Mouse (Mus musculus): Measurements from ENCODE around the gene Hes6. TPM values are rescaled to one million over a fixed set of nuclear protein-coding genes. Genes with fewer than 3 reads are reported as not detected.

Hes6 gene
- polyA plus RNA-seq, 1 experiment: 32.9 TPM

- H3K27ac ChIP-seq (ENCODE audit: control insufficient read depth, insufficient read depth, low read depth, low read length, poor library complexity): no peak overlapping the region
- H3K4me1 ChIP-seq (ENCODE audit: control insufficient read depth, insufficient read depth, low read length): no peaks in the 10 kb centered on the region
- no peak overlapping the region for H3K4me3 ChIP-seq (replicated peaks; ENCODE audit: control insufficient read depth, low read depth, low read length)
- TF ChIP-seq CTCF (IDR thresholded peaks at IDR 0.05; ENCODE audit: control insufficient read depth, insufficient read depth, low read length) (no peak), POLR2A (IDR thresholded peaks at IDR 0.05; ENCODE audit: borderline replicate concordance, control insufficient read depth, low read depth, low read length) (no peak)
- WGBS: 83% methylated on average over 10 of the region's 10 CpGs
Measured at GRCm38 (mm10) chr1:91448688-91449087, 34.9 kb upstream of the Hes6 start.

DNA sequence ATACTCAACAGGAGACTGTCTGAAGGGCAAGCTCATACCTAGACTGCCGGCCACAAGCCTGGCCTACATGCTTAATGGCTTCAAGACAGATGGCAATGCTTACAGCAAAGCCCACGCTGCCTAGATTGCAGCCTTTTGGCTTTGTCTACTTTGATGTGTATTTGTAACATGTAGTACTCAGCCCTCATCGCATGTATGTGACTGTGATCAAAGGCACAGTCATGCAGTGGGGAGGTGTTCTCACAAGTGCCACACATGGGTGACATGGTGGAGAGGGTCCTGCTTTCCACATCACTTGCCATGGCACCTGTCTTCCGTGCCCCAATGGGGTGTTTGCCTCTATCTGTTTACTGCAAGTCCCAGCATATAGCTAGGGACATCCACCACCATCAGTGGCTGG is 32.7 kb upstream of the Hes6 start:
- 91% methylated on average over 4 of the region's 4 CpGs for WGBS
- Histone ChIP-seq H3K27ac (ENCODE audit: control insufficient read depth, insufficient read depth, low read depth, low read length, poor library complexity) (no peak overlapping the region), H3K4me3 (replicated peaks; ENCODE audit: control insufficient read depth, low read depth, low read length) (no peak overlapping the region)

DNA sequence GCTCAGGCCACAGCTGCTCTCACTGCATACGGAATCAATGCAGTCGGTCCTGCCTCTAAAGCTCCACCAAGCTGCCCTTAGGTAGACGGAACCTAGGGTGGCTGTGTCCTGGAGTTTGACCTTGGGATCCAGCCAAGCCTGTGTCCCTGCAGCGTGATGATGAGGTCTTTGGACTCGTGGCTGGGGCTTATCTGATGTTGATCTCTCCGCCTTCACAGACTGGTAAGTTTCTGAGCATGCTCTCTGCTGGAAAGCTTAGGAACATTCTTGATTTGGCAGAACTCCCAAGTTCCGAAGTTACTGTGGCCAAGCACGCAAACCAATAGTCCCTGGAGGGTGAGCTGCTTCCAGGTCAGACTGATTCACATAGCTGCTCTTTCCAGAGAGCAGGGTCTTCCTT is 32.2 kb upstream of the Hes6 start:
- TF ChIP-seq POLR2A (IDR thresholded peaks at IDR 0.05; ENCODE audit: borderline replicate concordance, control insufficient read depth, low read depth, low read length): no peak
- no peak for TF ChIP-seq CTCF (IDR thresholded peaks at IDR 0.05; ENCODE audit: control insufficient read depth, insufficient read depth, low read length)
- Histone ChIP-seq H3K4me1 (ENCODE audit: control insufficient read depth, insufficient read depth, low read length) (no peaks in the 10 kb centered on the region), H3K4me3 (replicated peaks; ENCODE audit: control insufficient read depth, low read depth, low read length) (no peak overlapping the region), H3K27ac (ENCODE audit: control insufficient read depth, insufficient read depth, low read depth, low read length, poor library complexity) (no peak overlapping the region)
- WGBS: 78% methylated on average over 8 of the region's 8 CpGs

More for the DNA sequence above, 32.7 kb upstream of the Hes6 start:
- no peaks in the 10 kb centered on the region for H3K4me1 ChIP-seq (ENCODE audit: control insufficient read depth, insufficient read depth, low read length)
- no peak for TF ChIP-seq CTCF (IDR thresholded peaks at IDR 0.05; ENCODE audit: control insufficient read depth, insufficient read depth, low read length)
- TF ChIP-seq POLR2A (IDR thresholded peaks at IDR 0.05; ENCODE audit: borderline replicate concordance, control insufficient read depth, low read depth, low read length): no peak

DNA sequence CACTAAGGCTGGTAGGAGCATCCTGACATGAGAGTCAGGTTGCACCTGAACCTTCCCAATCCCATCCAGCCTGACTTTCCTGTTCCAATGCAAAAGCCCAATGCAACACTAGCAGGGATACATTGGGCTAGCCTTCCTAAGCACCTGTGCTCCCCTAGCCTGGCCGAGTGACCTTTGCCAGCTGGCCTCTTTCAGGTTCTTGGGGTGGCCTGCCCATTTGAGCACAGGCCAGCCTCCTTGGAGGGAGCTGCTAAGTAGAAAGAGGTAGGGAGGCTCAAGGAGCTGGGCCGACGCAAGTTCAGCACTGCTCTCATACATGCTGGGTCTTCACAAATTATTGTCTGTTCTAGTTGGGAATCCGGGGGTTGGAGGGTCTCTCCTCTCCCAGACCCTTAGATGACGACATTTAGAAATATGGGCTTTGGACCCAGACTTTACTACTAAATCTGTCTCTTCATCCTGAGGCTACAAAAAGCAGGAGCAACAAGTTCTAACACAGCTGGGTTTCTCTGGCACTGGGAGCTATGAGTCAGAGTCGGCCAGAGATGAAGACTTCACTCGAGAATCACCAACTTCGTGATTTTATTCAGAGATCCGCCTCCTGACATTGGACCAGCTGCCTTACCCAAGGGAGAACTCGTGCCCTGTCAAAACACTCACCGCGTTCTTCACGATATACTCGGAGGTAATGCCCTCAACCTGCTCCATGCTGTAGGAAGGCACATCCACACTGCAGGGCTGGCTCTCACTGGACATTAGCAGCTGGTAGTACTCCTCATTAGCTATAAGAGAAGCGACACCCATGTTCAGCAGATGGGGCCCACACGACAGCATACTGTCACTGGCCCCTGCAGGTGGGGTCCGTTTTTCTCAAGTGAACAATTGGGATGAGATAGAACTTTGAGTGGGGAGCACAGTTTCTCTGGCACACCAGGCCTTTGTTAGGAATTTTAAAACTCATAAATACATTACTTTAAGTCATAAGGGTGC is 31.3 kb upstream of the Hes6 start:
- H3K27ac ChIP-seq (ENCODE audit: control insufficient read depth, insufficient read depth, low read depth, low read length, poor library complexity): no peak overlapping the region

DNA sequence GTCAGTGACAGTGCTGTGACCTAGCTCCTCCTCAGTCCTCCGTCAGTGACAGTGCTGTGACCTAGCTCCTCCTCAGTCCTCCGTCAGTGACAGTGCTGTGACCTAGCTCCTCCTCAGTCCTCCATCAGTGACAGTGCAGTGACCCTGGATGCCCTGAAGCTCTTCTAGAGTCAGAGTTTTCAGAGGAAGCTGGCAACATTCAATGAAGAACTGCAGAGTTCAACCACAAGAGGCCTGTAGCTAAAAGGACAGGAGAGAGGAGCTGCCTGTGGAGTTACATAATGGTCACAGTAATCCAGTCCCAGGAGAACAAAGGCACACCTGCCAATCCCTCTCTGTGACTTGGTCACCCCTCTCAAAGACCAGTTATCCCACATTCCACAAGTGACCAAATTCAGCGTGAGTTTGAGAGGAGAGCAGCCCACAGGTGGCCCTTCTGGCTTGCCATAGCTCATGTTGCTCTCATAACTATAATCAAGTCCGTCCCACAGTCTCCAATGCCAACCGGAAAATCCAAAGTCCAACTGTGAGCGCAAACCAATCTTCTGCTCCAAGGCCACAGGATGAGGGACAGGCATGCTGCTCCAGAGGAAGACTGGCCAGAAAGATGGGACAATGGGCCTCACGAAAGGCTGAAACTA is 28.6 kb upstream of the Hes6 start:
- Histone ChIP-seq H3K27ac (ENCODE audit: control insufficient read depth, insufficient read depth, low read depth, low read length, poor library complexity) (no peak overlapping the region), H3K4me3 (replicated peaks; ENCODE audit: control insufficient read depth, low read depth, low read length) (no peak overlapping the region), H3K4me1 (ENCODE audit: control insufficient read depth, insufficient read depth, low read length) (peaks cover 3% of the 10 kb centered on the region; the same call in 1 of the 2 replicates)
- WGBS: 89% methylated on average over 7 of the region's 7 CpGs
- TF ChIP-seq POLR2A (IDR thresholded peaks at IDR 0.05; ENCODE audit: borderline replicate concordance, control insufficient read depth, low read depth, low read length): no peak
- no peak for TF ChIP-seq CTCF (IDR thresholded peaks at IDR 0.05; ENCODE audit: control insufficient read depth, insufficient read depth, low read length)

More for the DNA sequence above, 31.3 kb upstream of the Hes6 start:
- 89% methylated on average over 17 of the region's 17 CpGs for WGBS
- no peaks in the 10 kb centered on the region for H3K4me1 ChIP-seq (ENCODE audit: control insufficient read depth, insufficient read depth, low read length)
- TF ChIP-seq POLR2A (IDR thresholded peaks at IDR 0.05; ENCODE audit: borderline replicate concordance, control insufficient read depth, low read depth, low read length): no peak
- H3K4me3 ChIP-seq (replicated peaks; ENCODE audit: control insufficient read depth, low read depth, low read length): no peak overlapping the region

GRCm38 (mm10) chr1:91441855-91442254 is 28.0 kb upstream of the Hes6 start:
- no peak for TF ChIP-seq POLR2A (IDR thresholded peaks at IDR 0.05; ENCODE audit: borderline replicate concordance, control insufficient read depth, low read depth, low read length)
- no peak for TF ChIP-seq CTCF (IDR thresholded peaks at IDR 0.05; ENCODE audit: control insufficient read depth, insufficient read depth, low read length)

GRCm38 (mm10) chr1:91439776-91440175 is 25.9 kb upstream of the Hes6 start:
- WGBS: 83% methylated on average over 8 of the region's 8 CpGs
- H3K4me3 ChIP-seq (replicated peaks; ENCODE audit: control insufficient read depth, low read depth, low read length): no peak overlapping the region
- peaks cover 6% of the 10 kb centered on the region for H3K4me1 ChIP-seq (ENCODE audit: control insufficient read depth, insufficient read depth, low read length)
- no peak overlapping the region for H3K27ac ChIP-seq (ENCODE audit: control insufficient read depth, insufficient read depth, low read depth, low read length, poor library complexity)
- TF ChIP-seq CTCF (IDR thresholded peaks at IDR 0.05; ENCODE audit: control insufficient read depth, insufficient read depth, low read length) (no peak), POLR2A (IDR thresholded peaks at IDR 0.05; ENCODE audit: borderline replicate concordance, control insufficient read depth, low read depth, low read length) (no peak)

More at GRCm38 (mm10) chr1:91441855-91442254, 28.0 kb upstream of the Hes6 start:
- no peak overlapping the region for H3K27ac ChIP-seq (ENCODE audit: control insufficient read depth, insufficient read depth, low read depth, low read length, poor library complexity)
- H3K4me1 ChIP-seq (ENCODE audit: control insufficient read depth, insufficient read depth, low read length): peaks cover 5% of the 10 kb centered on the region; the same call in 1 of the 2 replicates
- H3K4me3 ChIP-seq (replicated peaks; ENCODE audit: control insufficient read depth, low read depth, low read length): no peak overlapping the region
- WGBS: 87% methylated on average over 3 of the region's 3 CpGs

GRCm38 (mm10) chr1:91437573-91437972 is 23.7 kb upstream of the Hes6 start:
- no peak for TF ChIP-seq CTCF (IDR thresholded peaks at IDR 0.05; ENCODE audit: control insufficient read depth, insufficient read depth, low read length)
- no peak for TF ChIP-seq POLR2A (IDR thresholded peaks at IDR 0.05; ENCODE audit: borderline replicate concordance, control insufficient read depth, low read depth, low read length)
- 40% methylated on average over 7 of the region's 7 CpGs for WGBS
- Histone ChIP-seq H3K4me3 (replicated peaks; ENCODE audit: control insufficient read depth, low read depth, low read length) (no peak overlapping the region), H3K4me1 (ENCODE audit: control insufficient read depth, insufficient read depth, low read length) (peaks cover 6% of the 10 kb centered on the region), H3K27ac (ENCODE audit: control insufficient read depth, insufficient read depth, low read depth, low read length, poor library complexity) (peak overlapping the region; percentile 49; the same call in 1 of the 2 replicates)

Measured in bone marrow, adult 2 months (tissue).